Mouse (Mus musculus) natural killer cell, adult 2 months (primary cell): Measurements from ENCODE around the gene R3hdml.

ENCODE experiments used
- DNase-seq, 2 experiments: peaks; one replicate each; pipeline ENCODE4 v3.0.0; 2022; ENCODE audit warnings: low spot score in 2 of 2

The R3hdml gene

DNA sequence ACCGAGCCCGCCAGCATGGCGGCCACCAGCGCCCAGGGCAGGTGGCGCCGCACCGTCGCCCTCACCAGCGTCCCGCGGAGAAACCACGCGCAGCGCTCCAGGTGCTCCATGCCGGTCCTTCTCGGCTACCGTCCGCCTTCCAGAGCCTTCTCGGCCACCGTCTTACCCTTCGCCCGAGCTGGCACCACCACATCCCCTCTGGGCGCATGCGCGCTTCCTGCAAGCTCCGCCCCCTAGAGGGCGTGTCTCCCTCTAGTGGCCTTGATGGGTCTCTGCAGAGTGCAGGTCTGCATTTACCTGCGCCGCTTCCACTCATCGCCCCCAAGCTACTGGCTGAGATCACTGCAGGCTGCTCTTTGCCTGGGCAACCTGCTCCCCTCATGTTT is 19.7 kb upstream of the R3hdml start, which contains the start of gene Fitm2:
Gene Fitm2, minus strand, starts transcription at position 164 of the 386 bp plus-strand sequence.
- peak; percentile 94 to 96 for DNase-seq

DNA sequence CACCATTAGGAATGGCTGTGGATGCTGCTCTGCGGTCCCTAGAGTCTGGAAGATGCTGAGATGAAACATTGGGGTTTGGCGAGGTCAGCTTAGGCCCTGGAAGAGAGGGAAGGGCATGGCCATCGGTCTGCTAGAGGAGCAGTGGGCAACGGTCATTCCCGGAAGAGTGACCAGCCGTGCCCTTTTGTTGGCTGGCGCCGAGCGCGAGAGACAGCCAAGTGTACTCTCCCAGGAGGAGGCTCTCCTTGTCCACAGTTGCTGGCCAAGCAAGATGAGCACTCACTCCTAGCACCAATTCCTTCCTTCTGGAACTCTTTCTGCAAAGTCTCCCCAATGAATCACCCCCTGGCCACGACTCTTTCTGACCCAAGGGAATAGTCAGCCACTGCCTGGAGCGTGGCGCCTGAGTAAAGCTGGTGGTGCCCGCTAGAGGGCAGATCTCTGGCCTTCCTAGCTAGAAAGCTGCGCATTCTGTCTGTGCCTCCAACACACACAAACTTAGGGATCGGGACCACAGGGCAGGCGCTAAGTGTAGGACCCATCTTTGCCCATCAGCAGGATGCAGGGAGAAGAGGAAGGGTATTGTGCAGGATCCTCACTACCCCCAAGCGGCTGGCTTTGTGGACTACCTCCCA is 11.8 kb upstream of the R3hdml start:
- DNase-seq: no peak

DNA sequence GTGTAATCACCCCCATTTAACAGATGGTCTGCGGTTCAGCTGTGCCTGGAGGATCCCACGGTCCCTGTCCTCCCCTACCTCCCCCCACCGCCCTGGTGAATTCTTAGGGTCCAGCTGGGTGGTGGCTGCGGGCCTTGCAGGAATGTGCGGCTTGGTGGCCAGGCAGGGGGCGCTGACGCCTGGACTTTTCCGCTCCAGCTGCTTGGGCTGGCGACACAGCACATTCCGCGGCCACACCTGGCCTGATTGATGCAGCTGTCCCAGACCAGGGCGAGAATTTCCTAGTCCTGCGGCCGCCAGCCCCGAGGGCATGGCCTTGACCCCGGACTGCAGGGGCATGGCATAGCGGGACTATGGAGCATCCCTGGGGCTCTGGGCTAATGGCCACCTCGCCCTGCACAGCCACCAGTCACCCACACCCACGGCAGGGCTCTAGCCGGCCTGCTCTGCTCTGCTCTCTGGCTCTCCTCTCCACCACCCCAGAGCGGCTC is 10.5 kb upstream of the R3hdml start:
- no peak for DNase-seq

DNA sequence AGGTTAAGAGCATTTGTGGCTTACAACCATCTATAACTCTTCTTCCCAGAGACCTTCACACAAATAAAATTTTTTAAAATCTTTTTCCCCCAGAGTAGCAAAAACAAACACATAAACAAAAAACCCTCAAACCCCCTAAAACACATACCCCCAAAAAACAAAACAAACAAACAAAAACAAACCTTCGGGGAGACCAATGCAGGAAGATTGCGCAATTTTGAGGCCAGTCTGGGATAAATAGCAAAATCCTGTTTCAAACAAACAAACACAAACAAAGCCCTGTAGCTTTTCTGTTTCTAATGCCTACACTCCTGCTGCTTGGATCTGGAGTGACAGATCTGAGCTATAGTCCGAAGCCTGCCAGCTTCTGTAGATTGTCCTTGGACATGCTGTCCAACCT is 4.8 kb upstream of the R3hdml start:
- DNase-seq: no peak

DNA sequence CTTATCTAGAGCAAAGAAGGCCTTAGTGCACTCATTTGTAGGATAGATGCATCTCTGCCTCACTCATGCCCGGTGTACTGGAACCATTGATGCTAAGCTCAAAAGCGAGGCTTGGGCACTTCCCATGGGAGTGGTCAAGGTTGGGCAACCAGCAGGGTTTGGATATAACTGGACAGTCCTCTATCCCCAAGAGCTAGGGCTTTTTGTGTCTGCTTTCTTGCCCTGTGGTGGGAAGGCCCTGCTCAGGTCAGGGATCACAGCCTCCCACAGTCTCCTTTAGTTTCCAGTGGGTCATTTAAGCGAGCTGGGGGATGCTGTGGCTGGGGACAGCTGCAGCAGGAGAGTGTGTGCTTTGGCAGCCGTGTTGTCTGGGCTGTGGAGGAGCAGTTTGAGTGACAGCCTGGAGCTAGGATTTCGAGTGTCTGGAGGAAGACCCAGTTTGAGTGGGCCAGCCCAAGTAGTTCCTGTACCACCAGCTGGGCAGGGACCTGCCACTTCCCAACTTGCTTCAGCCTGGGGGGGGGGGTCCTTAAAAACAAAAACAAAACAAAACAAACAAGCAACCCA is 2.3 kb upstream of the R3hdml start:
- DNase-seq: no peak

DNA sequence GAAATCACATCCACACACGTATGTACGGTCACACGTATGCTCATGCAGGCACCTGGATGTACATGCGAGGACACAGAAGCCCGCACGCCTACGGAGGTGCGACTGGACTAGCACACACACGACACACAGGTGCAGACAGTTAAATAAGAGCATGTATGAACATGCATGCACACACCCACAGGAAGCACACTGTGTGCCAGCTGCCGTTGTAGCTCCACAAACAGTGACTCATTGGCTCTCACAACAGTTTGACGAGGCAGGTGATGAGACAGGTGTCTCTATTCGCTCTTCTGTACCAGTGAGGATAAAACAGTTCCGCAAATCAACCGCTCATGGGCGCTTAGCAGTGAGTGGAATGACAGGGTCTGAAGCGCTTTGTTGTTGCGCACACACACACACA is 1.5 kb upstream of the R3hdml start:
- no peak for DNase-seq

DNA sequence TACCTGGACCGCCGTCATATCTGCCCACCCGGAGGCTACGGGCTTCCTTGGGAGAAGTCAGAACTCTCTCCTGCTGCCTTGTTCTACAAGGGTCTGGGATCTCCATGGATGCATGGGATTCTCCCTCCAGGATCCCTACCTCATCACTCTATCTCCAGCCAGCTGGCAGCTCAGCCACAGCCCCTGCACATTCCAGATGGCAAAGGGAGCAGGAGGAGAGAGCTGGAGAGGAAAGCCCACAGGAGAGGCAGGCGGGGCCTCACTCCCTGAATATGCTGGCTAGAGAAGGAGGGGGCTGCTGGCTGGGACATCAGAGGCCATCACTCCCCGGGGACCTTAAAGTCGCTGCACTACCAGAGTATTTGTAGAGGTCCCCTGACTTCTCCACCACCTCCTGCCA is 767 bp upstream of the R3hdml start:
- no peak for DNase-seq

DNA sequence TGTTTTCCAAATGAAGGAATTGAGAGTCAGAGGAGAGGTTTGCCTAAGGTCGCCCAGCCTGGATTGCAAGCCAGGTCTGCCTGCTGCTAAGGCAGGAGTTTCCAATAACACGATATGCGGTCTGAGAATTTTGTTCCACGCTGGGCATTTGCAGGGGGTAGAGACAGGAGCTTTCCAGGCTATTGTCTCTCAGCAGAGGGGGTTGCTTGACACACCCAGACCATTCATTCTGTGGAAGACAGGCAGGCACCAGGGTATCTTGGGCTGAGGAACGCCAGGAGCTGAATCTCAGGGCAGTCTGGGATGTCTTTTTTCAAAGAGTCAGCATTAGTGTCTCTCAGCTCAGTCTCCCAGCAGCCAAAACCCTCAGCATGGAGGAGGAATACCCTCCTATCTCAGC is 913 bp downstream of the R3hdml start:
- no peak for DNase-seq

DNA sequence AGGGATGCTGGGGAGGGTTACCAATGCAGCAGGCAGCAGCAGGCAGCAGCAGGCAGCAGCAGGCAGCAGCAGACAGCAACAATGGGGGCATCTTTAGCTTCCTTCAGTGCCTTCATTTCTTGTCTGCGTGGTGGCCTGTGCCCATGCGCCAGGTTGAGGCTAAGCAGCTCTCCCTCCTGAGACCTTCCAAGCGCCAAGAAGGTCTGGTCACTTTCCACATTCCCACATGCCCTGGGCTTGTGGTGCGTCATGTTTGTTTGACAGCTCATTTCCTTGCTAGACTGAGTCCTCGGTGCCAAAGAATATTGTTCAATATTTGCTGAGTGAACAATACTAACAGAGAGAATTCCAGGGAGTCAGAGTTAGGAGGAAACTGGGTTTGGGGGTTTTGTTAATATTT is 1.9 kb downstream of the R3hdml start:
- DNase-seq: no peak

DNA sequence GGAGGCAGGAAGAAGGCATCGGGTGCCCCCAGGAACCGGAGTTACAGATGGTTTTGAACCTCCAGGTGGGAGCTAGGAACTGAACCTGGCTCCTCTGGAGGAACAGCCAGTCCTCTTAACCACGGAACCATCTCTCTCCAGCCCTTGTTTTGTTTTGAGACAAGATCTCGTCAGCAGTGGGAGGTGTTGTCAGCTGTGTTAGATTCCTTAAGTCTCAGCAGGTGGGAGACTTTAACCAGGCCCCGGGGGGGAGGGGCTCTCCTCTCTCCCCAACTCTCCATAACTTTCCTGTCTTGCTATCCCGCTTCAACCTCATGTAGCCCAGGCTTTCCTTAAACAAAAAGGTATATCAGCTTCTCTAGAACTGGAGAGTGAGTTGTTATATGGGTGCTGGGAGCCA is 2.3 kb downstream of the R3hdml start:
- no peak for DNase-seq

DNA sequence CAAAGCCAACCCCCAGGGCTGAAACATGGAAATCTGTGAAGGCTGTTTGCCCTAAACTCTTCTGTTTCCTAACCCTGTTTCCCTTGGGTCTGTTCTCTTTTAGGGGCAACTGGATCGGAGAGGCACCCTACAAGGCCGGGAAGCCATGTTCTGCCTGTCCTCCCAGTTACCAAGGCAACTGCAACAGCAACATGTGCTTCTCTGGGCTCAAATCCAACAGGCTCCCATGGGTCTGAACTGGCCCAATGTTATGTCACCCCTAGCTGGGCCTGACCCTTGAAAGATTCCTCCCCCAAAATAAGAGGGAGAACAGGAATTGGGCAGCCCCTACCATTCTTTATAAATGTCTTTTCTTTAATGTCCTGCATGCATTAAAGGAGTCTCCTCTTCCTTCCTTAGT is 10.1 kb downstream of the R3hdml start:
- no peak for DNase-seq

DNA sequence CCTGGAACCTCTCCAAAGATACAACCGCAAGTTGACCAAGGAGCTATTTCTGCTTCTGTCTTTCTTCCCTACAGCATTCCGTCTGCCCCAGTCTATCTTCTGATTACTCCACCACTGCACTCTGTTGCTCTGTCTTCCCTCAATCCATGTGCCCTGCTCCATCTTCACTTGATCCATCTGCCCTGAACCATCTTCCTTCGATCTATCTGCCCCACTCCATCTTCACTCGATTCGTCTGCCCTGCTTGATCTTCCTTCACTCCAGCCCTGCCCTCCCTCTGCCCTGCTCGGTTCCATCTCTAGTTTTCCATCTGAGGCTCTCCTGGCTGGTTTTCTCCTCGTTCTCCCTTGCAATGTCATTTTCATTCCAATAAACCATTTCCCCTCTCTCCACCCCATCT is 11.1 kb downstream of the R3hdml start:
- no peak for DNase-seq

DNA sequence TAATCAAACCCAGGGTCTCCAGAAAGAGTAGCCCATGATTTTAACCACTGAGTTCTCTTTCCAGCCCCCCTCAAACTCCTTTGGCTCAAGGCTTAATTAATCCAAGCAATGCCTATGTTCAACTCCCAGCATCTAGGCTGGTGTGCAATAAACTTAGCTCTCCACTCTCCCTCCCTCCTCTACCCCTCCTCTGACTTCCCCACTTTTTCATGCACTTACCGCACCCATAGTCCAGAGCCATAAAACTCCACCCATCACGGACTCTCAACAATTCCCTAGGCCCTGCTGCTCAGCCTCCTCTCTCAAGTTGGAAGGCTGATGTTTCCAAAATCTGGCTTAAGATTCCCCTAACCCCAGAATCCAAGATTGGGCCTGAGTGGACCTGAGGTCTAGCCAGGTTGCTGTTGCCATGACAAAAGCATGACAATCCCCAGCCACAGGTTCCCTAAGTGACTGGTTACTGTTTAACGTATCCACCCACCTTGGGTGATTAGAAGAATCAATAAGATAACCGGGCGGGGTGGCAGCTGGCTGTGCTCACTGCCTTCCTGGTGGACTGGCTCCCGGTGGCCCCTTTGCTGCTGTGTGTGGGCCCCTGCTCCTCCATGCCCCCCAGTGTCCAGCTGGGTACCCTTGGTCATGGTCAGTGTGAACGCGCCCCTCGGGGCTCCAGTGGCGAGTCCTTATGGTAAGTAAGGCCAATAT is 14.3 kb downstream of the R3hdml start, which contains the start of gene Hnf4a:
Gene Hnf4a, plus strand, starts transcription at position 509 of the 705 bp plus-strand sequence.
- no peak for DNase-seq

DNA sequence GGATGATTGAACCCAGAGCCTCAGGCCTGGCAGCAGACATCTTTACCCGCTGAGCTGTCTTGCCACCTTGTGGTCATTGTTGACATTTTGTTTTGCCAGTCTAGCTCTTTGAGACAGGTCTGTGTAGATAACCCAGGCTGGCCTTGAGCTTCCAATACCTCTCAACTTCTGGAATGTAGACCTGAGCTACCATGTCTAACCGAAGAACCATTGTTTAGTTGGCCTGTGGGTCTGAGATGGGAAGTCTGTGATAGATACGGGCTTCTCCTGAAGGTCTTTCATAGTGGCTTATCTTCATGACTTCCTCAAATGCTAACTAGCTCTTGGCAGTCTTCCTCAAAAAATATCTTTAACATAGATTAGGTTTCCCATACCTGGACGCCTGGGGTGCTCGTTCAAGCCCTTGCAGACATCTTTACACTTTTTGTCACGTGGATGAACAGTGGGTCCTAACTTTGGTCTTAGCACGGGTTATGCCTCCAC is 33.7 kb downstream of the R3hdml start:
- DNase-seq: no peak

DNA sequence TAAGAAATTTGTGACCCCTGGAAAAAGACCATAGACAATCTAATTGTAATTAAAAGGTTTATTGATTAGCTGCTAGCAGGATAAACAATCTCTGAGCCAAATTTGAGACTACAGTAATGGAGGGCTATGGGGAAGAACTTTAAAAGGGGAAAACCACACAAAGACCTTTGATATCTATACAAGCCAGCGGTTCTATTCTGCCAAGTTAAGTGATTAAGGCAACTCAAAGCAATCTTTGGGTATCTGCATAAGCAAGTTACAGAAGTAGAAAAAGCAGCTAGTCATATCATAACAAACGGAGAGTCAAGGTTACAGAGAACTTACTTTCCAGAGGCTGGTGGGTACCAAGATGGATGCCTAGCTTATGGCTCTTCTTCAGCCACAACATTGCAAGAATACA is 35.4 kb downstream of the R3hdml start:
- DNase-seq: no peak

DNA sequence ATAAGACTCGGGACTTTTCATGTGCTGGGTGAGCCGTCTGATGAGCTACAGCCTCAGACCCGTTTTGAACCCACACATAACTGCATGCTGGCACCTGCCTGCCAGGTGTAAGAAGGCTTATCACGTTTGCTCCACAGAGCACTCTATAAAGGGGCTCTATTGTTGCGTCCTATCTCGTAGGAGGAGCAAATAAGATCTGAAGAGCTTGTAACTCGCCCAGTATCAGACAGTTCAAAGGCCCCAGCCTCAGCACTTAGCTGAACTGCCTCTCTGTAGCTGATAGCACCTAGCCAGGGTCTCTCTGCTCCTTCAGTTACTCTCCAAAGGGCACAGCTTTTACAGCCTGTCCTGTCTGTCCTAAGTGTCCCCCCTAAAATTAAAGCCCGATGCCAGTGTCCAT is 38.3 kb downstream of the R3hdml start:
- DNase-seq: no peak

DNA sequence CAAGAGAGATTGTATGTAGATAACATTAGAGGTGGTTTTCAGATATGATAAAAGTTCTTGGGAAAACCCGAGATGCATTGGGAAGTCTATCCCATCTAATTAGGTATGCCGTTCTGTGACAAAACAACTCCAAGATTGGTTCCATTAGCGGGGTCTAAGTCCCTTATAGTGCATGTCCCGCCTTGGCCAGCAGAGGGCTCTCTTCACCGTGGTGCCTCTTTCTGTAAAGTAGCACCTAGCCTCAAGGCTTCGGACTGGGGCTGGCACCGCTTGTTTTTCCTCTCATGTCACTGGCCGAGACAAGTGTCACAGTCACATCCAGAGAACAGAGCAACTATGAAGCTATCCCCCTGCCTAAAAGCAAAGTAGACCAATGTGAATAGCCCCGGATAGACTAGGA is 39.8 kb downstream of the R3hdml start:
- DNase-seq: peak; percentile 63 to 75

DNA sequence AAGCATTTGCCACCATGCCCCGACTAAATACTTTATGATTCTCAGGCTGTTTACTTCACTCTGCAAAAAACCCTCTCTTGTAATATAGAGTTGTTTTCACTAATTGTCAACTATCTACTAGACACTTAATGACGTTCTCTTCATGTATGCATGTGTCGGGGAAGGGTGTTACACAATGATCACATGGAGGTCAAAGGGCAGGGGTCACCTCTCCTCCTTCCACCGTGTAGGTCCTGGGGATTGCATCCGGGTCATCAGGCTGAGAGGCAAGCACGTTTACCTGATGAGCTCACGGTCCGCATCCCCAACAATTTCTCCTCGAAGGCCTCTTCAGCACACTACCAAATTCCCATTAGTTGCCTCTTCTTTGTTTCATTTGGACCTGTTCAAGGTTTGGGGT is 41.1 kb downstream of the R3hdml start:
- DNase-seq: no peak

DNA sequence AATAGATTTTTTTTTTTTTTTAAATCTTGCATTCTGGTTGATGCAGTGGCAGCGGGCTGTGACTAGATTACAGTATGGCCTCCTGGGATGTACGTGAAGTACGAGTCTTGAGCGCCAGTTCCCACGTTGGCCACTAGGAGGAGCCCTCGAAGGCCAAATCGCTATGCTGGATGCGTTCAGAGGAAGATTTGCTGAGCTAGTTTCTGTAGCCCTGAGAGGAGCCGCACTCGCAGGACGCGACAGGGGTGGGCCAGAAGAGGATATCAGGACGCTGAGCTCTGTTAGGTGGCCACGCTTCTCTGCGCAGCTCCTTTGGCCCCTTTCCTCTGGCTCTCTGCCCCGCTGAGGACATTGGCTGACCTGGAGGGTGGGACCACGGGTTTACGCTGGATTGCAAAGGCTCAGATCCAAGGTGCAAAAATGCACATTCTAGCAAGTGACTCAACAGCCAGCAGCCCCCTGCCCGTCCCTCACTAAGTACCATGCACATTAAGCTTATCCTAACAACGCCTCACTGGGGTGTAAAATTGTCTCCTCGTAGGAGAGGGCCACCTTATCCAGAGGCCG is 42.9 kb downstream of the R3hdml start:
- DNase-seq: peak; percentile 76 to 85

DNA sequence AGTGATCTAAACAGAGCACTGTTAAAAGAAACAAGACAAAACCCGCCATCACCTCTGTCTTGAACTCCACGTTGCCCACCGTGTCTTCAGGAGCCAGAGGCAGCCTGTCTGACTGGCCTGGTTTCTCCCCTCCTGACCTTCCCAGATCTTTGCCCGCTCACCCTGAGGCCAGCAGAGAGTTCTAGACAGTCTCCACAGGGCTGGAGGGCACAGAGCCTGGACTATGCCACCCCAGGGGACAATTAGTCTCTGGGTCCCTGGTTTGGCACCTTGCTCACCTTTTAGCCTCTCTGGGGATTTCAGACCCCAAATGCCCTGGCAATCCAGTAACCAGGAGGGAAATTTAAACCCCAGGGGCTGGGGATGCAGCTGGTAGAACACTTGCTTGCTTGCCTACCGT is 45.3 kb downstream of the R3hdml start:
- no peak for DNase-seq

DNA sequence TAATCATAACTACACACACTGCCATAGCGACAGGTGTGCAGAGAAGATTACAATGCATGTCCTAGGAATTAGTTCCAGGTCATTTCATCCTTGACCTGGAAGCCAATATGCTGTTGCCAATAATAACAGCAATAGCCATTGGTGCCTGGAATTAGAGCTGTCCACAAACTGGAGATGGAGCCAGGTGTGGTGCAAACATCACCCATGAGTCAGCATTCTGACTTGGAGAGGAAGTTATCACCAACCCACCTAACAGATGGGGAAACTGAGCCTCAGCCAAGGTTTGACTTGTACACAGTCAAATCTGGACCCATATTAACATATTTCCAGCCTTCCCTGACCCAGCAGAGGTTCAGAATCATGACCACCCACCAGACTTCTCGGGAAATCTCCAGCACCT is 46.3 kb downstream of the R3hdml start:
- DNase-seq: no peak

DNA sequence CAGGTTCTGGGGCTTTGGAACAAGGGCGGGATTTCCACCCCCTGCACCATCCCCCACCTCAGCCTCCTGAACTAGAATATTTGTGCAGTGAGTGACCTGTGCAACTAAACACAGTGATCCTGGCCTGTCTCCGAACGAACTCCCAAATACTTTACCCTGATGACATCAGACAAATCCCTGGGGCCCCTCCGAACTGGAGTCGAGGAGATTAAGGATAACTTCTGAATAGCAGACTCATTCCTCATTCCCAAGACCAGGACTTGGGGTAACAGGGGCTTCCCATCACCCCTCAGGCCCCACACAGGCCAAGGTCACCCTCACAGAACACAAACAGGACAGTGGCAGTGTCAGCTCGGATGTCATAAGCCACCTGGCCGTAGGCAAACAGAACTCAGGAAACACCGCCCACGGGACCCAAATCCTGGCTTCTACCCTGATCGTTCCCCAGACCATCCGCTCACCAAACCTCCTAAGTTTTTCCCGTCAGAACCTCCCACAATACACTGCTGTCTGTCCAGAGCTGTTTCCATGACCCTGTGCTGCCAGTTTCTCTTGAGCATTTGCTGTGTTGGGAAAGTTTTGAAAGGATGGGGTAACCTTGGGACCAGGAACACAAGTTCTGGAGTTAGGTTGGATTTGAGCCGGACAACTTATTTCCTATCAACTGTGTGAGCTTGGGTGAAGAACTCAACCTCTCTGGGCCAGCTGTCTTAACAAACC is 47.4 kb downstream of the R3hdml start:
- DNase-seq: no peak
